Mouse (Mus musculus) midbrain, embryonic 14.5 days (tissue): ENCODE measurements around the gene Rbm12b1. TPM values are rescaled to one million over a fixed set of nuclear protein-coding genes. Genes with fewer than 3 reads are reported as not detected.

Experiments
- polyA plus RNA-seq: library from polyadenylated mRNA; unstranded; fragments of >200 nt; fragmentation: Nextera tagmentation; extraction: Ambion mirVana; gene quantifications from 2 replicates; pipeline ENCODE4 v1.2.1, GENCODE M21; 2014

The Rbm12b1 gene
- polyA plus RNA-seq, 1 experiment from 2014 or later, result 8.9 TPM

Other genes starting within 250 kb of the Rbm12b1 start
- gene Gm10604, start 159.0 kb upstream of the Rbm12b1 start, polyA plus RNA-seq, result 0.58 and 0.68 TPM in 2 replicates
- gene Rbm12b2, start 50.8 kb upstream of the Rbm12b1 start, polyA plus RNA-seq, result 15.5 and 22.8 TPM in 2 replicates
- gene Fam92a, start 31.8 kb downstream of the Rbm12b1 start, polyA plus RNA-seq, result 93.0 and 99.1 TPM in 2 replicates